Mouse (Mus musculus) liver, embryonic 16.5 days (tissue): ENCODE results near the gene Lgi2. TPM values are rescaled to one million over a fixed set of nuclear protein-coding genes. Genes with fewer than 3 reads are reported as not detected.

Source experiments
- ATAC-seq: fragments of 200-750 bp; cut with Nextera tagmentation; 2 replicates; pipeline ENCODE4 v1.8.0; 2017; ENCODE audit warnings: low read depth, mild to moderate bottlenecking, moderate number of reproducible peaks, moderate library complexity
- H3K27ac ChIP-seq: fragments of 300-500 bp; sonication (generic); 2 replicates; pipeline ENCODE4 v1.5.1; 2014; ENCODE audit warnings: mild to moderate bottlenecking, low read length
- H3K27me3 ChIP-seq: fragments of 300-500 bp; sonication (generic); 2 replicates; pipeline ENCODE4 v1.6.1; 2014; ENCODE audit warnings: low read depth, low read length, mixed read lengths; ENCODE audit not compliant: control insufficient read depth, insufficient read depth
- H3K36me3 ChIP-seq: fragments of 300-500 bp; sonication (generic); 2 replicates; pipeline ENCODE4 v1.6.1; 2014; ENCODE audit warnings: mild to moderate bottlenecking; ENCODE audit not compliant: control insufficient read depth, insufficient read depth
- H3K4me1 ChIP-seq: fragments of 300-500 bp; sonication (generic); 2 replicates; pipeline ENCODE4 v1.6.1; 2014; ENCODE audit warnings: low read depth, low read length, mixed read lengths; ENCODE audit not compliant: control insufficient read depth
- H3K4me2 ChIP-seq: fragments of 300-500 bp; sonication (generic); 2 replicates; pipeline ENCODE4 v1.6.1; 2014; ENCODE audit warnings: low read depth, low read length, mixed read lengths
- H3K4me3 ChIP-seq: fragments of 300-500 bp; sonication (generic); 2 replicates; pipeline ENCODE4 v1.5.1; 2014; ENCODE audit warnings: low read depth, mild to moderate bottlenecking, low read length
- H3K9ac ChIP-seq: fragments of 300-500 bp; sonication (generic); 2 replicates; pipeline ENCODE4 v1.6.1; 2014; ENCODE audit warnings: low read depth, low read length
- H3K9me3 ChIP-seq: fragments of 300-500 bp; sonication (generic); replicated peaks from 2 replicates; pipeline ENCODE4 v1.6.1; 2016; ENCODE audit warnings: low read length; ENCODE audit not compliant: control insufficient read depth
- WGBS: fragments of 180-500 bp; shearing (Covaris S2); extraction: QIAGEN DNeasy Blood & Tissue Kit; methylation state at CpG from one replicate; pipeline ENCODE4 v1.1.7; 2014; ENCODE audit not compliant: insufficient replicate concordance; 5-methylcytosine and 5-hydroxymethylcytosine counted together
- polyA plus RNA-seq: library from polyadenylated mRNA; unstranded; fragments of >200 nt; fragmentation: Nextera tagmentation; extraction: Ambion mirVana; gene quantifications from 2 replicates; pipeline ENCODE4 v1.2.1, GENCODE M21; 2015

The Lgi2 gene
- polyA plus RNA-seq, 1 experiment from 2014 or later: 0.37 TPM

GRCm38 (mm10) chr5:52526324-52526986 is 39.8 kb downstream of the Lgi2 start:
- Histone ChIP-seq H3K9me3 (no peaks in the 10 kb centered on the region), H3K4me2 (no peak overlapping the region), H3K4me3 (no peak overlapping the region), H3K9ac (no peak overlapping the region), H3K4me1 (no peaks in the 10 kb centered on the region), H3K36me3 (no peaks in the 10 kb centered on the region), H3K27ac (no peak overlapping the region), H3K27me3 (no peaks in the 10 kb centered on the region)
- no peak for ATAC-seq
- whole genome bisulfite sequencing: 69% methylated on average over 8 of the region's 8 CpGs

GRCm38 (mm10) chr5:52524207-52524606 is 42.1 kb downstream of the Lgi2 start:
- Histone ChIP-seq H3K27me3 (no peaks in the 10 kb centered on the region), H3K9me3 (no peaks in the 10 kb centered on the region; the same call in 1 of the 2 replicates), H3K27ac (no peak overlapping the region), H3K4me3 (no peak overlapping the region), H3K4me1 (no peaks in the 10 kb centered on the region), H3K36me3 (no peaks in the 10 kb centered on the region), H3K9ac (no peak overlapping the region), H3K4me2 (no peak overlapping the region)
- 35% methylated on average over 3 of the region's 3 CpGs for WGBS
- no peak for ATAC-seq

DNA sequence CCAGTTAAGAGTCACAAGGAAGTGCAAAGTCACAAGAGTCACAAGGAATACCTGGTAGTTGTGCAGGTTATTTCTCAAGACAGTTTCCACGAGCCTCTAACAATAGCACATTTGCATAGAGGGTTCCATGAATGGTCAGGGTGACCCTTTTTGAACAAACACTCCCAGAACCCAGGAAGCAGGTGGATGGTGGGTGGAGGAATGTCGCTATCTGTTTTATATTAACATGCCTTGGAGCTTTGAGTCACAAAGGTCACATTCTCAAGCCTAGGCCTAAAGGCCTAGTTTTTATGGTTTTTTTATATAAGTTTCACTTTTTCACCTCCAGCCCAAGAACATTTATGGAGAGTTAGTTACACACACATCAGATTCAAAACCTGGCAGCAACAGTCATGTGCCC is 46.3 kb downstream of the Lgi2 start:
- ATAC-seq: no peak
- 53% methylated on average over 2 of the region's 2 CpGs for WGBS
- H3K9ac ChIP-seq: no peak overlapping the region
- no peak overlapping the region for H3K4me2 ChIP-seq
- no peak overlapping the region for H3K27ac ChIP-seq
- H3K36me3 ChIP-seq: no peaks in the 10 kb centered on the region
- H3K4me3 ChIP-seq: no peak overlapping the region
- peaks cover 2% of the 10 kb centered on the region; the same call in 1 of the 2 replicates for H3K27me3 ChIP-seq
- H3K4me1 ChIP-seq: no peaks in the 10 kb centered on the region; the same call in 1 of the 2 replicates
- no peaks in the 10 kb centered on the region; the same call in 1 of the 2 replicates for H3K9me3 ChIP-seq

DNA sequence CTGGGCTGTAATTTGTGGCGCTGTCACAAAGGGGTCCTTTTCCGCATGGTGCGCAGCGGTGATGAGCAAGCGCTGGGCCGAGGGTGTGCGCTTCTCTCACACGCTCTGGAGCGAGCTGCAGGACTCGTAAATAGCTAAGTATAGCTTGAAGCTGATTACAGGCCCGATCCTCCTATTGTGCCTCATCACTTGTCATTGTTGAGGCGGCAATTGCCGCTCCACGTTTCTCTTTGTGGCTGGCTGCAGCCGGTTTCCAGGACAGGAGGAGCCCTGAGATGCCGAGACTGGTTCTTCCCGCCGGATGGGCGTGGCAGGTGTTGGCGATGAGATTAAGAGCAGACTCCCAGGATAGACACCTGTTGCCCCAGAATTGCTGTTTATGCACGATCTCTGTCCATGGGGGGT is 50.2 kb downstream of the Lgi2 start:
- H3K9me3 ChIP-seq: no peaks in the 10 kb centered on the region; the same call in 1 of the 2 replicates
- H3K27ac ChIP-seq: no peak overlapping the region
- 0 out of 2 replicates have a peak overlapping the region, but pooled peaks have one; percentile 6 for H3K4me2 ChIP-seq
- no peaks in the 10 kb centered on the region; the same call in 1 of the 2 replicates for H3K4me1 ChIP-seq
- H3K27me3 ChIP-seq: peaks cover 2% of the 10 kb centered on the region; the same call in 1 of the 2 replicates
- no peak for ATAC-seq
- no peaks in the 10 kb centered on the region for H3K36me3 ChIP-seq
- no peak overlapping the region for H3K9ac ChIP-seq
- 22% methylated on average over 21 of the region's 21 CpGs for WGBS
- no peak overlapping the region for H3K4me3 ChIP-seq

DNA sequence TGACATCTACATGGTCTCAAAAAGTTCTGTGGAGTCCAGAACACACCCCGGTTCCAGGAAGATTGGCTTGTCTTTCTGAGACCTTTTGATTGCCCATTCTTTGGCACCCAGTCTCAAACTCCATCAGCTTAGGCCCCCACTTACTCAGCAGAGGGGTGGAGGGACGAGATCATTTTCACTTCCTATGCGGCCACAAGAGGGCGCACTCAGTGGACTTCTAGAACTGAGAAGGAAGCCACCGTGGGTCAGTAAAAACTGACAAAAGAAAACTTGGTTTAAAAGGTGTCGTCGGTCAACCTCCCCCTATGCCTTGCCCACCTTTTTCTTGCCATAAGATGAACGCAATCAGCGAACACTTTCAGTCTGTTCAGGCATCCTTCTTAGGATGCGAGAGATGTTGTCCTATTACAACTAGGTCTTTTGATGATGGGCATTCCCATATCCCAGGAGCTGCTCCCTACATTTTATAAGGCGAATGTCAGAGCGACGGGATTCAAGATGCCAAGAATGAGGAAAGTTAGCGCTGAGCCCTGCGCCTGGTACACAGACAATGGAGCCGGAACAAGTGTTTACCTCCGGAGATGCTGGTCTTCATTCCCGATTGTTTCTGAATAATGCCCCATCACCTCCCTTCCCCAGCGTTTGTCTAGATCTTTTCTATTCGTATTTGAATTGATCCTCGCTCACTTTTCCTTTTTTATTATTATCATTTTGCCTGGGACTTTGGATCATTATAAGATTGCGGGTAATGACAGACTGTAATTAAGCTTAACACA is 50.8 kb downstream of the Lgi2 start:
- Histone ChIP-seq H3K4me2 (no peak overlapping the region), H3K27ac (no peak overlapping the region), H3K27me3 (peaks cover 2% of the 10 kb centered on the region; the same call in 1 of the 2 replicates), H3K36me3 (no peaks in the 10 kb centered on the region), H3K9ac (no peak overlapping the region), H3K4me3 (no peak overlapping the region), H3K4me1 (no peaks in the 10 kb centered on the region; the same call in 1 of the 2 replicates), H3K9me3 (no peaks in the 10 kb centered on the region; the same call in 1 of the 2 replicates)
- ATAC-seq: no peak
- WGBS: 26% methylated on average over 22 of the region's 22 CpGs

GRCm38 (mm10) chr5:52511089-52511488 is 55.2 kb downstream of the Lgi2 start:
- H3K4me1 ChIP-seq: no peaks in the 10 kb centered on the region; the same call in 1 of the 2 replicates
- H3K9ac ChIP-seq: no peak overlapping the region
- WGBS: 55% methylated on average over 3 of the region's 3 CpGs
- H3K27ac ChIP-seq: no peak overlapping the region
- H3K4me3 ChIP-seq: no peak overlapping the region
- 0 out of 2 replicates have a peak, but pooled peaks cover under 1% of the 10 kb centered on the region for H3K27me3 ChIP-seq
- H3K9me3 ChIP-seq: no peaks in the 10 kb centered on the region
- H3K4me2 ChIP-seq: no peak overlapping the region
- no peak for ATAC-seq
- H3K36me3 ChIP-seq: no peaks in the 10 kb centered on the region

DNA sequence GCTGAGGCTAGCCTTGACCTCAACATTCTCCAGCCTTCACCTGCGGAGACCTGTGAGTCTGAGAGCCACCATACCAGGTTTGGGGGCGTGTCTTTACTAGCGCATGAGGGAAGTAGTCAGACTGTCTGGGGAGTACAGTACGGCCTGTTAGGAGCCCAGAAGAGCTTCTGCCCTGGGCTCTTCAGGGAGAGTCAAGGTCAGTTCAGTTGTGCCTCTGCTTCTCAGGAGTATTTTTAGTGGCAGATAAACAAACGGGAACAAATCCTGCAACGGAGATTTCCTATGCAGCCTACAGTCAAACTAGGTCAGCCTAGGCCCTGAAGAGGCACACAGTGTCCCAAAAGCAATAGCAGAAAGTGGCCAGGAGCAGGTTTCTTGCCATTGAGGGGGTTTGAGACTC is 56.8 kb downstream of the Lgi2 start:
- H3K27me3 ChIP-seq: no peaks in the 10 kb centered on the region
- H3K4me1 ChIP-seq: no peaks in the 10 kb centered on the region
- no peak overlapping the region for H3K9ac ChIP-seq
- 70% methylated on average over 6 of the region's 6 CpGs for WGBS
- ATAC-seq: no peak
- H3K36me3 ChIP-seq: no peaks in the 10 kb centered on the region
- no peak overlapping the region for H3K4me2 ChIP-seq
- H3K27ac ChIP-seq: no peak overlapping the region
- H3K4me3 ChIP-seq: no peak overlapping the region
- no peaks in the 10 kb centered on the region for H3K9me3 ChIP-seq

DNA sequence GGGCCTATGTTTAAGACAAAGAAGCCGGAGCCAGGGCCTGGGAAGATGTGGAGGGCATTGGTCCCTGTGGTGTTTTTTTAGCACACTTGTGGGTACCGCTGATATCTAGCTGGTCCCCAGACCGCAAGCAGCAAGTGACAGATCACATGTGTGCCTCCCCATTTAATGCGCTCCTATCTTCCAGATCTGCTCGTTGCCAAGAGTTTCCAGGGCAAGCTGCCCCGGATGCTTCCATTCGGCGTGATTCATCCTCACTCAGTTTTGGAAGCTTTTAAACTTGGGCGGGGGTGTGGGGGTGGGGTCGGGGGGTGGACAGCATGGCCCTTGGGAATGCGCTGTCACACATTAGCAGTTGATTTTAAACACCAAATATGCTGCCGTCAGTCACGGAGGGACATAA is 61.6 kb downstream of the Lgi2 start:
- Histone ChIP-seq H3K27me3 (no peaks in the 10 kb centered on the region), H3K27ac (no peak overlapping the region), H3K36me3 (no peaks in the 10 kb centered on the region), H3K4me3 (no peak overlapping the region), H3K4me2 (no peak overlapping the region), H3K4me1 (no peaks in the 10 kb centered on the region), H3K9ac (no peak overlapping the region), H3K9me3 (no peaks in the 10 kb centered on the region)
- no peak for ATAC-seq
- 71% methylated on average over 13 of the region's 13 CpGs for WGBS

DNA sequence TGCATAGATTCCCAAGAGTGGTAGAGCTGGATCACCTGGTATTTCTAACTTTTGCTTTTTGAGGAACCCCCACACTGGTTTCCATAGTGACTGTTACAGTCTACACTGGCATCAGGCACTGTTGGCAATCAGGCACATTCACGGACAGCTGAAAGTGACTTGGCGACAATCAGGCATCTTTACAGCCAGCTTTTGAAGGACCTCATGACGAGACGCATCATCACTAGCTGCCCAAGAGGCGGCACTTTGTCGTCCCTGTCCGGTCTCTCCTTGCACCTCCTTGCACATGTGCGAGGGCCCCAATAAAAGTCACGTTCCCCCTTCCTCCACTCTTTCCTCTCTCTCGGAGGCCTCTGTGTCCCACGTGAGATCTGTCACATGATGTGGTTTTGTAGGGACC is 62.1 kb downstream of the Lgi2 start:
- Histone ChIP-seq H3K27me3 (no peaks in the 10 kb centered on the region), H3K27ac (no peak overlapping the region), H3K4me2 (no peak overlapping the region), H3K9me3 (no peaks in the 10 kb centered on the region), H3K9ac (no peak overlapping the region), H3K36me3 (no peaks in the 10 kb centered on the region), H3K4me3 (no peak overlapping the region), H3K4me1 (no peaks in the 10 kb centered on the region)
- 82% methylated on average over 11 of the region's 11 CpGs for WGBS
- ATAC-seq: no peak
